Mouse (Mus musculus) embryonic fibroblast, embryonic 13.5 days (primary cell): ENCODE results near the gene C1ql4.

Experiments used
- CTCF ChIP-seq: IDR thresholded peaks from 2 replicates; pipeline ENCODE4 v1.5.1; 2011; ENCODE audit warnings: mild to moderate bottlenecking, control low read depth, low read length, moderate library complexity, borderline replicate concordance; ENCODE audit not compliant: insufficient read depth
- POLR2A ChIP-seq: IDR thresholded peaks from 2 replicates; pipeline ENCODE4 v1.6.1; 2011; ENCODE audit warnings: low read depth, mild to moderate bottlenecking, control low read depth, low read length, moderate library complexity

GRCm38 (mm10) chr15:99089069-99089468 lies 1.5 kb upstream of the C1ql4 start:
- TF ChIP-seq POLR2A (no peak), CTCF (no peak)
